Mouse (Mus musculus) liver, adult 2 months (tissue): Measurements from ENCODE around the gene Cdc42bpa.

Experiments used
- CTCF ChIP-seq: fragments of 200-500 bp; IDR thresholded peaks from 2 replicates; pipeline ENCODE4 v1.5.1; 2011; ENCODE audit warnings: low read depth, low read length, control low read depth
- POLR2A ChIP-seq: fragments of 200-500 bp; IDR thresholded peaks from 2 replicates; pipeline ENCODE4 v1.6.1; 2011; ENCODE audit warnings: low read length, control low read depth; ENCODE audit not compliant: insufficient read depth; ENCODE audit errors: extremely low read depth

- TF ChIP-seq CTCF (no peak), POLR2A (no peak)
Observed at GRCm38 (mm10) chr1:179975645-179976275, 15.5 kb downstream of the Cdc42bpa start.
